Mouse (Mus musculus) limb, embryonic 14.5 days (tissue): Measurements from ENCODE around the gene Rorb. TPM values are rescaled to one million over a fixed set of nuclear protein-coding genes. Genes with fewer than 3 reads are reported as not detected.

Source experiments
- ATAC-seq: fragments of 200-750 bp; cut with Nextera tagmentation; 2 replicates; pipeline ENCODE4 v1.8.0; 2017; ENCODE audit warnings: low read depth, moderate number of reproducible peaks, moderate TSS enrichment; ENCODE audit not compliant: low FRiP score
- DNase-seq: peaks from one replicate; pipeline ENCODE4 v3.0.0-alpha.2; 2015; ENCODE audit warnings: low spot score
- H3K27ac ChIP-seq: fragments of 300-500 bp; sonication (generic); replicated peaks from 2 replicates; pipeline ENCODE4 v1.5.1; 2014; ENCODE audit warnings: low read depth, mild to moderate bottlenecking, low read length, moderate library complexity, mixed read lengths
- H3K27me3 ChIP-seq: fragments of 300-500 bp; sonication (generic); 2 replicates; pipeline ENCODE4 v1.6.1; 2014; ENCODE audit warnings: low read length, mixed read lengths; ENCODE audit not compliant: control insufficient read depth, insufficient read depth
- H3K36me3 ChIP-seq: fragments of 300-500 bp; sonication (generic); 2 replicates; pipeline ENCODE4 v1.6.1; 2014; ENCODE audit warnings: mild to moderate bottlenecking, low read length, moderate library complexity, mixed read lengths; ENCODE audit not compliant: control insufficient read depth, insufficient read depth
- H3K4me1 ChIP-seq: fragments of 300-500 bp; sonication (generic); 2 replicates; pipeline ENCODE4 v1.6.1; 2014; ENCODE audit warnings: antibody characterized with exemption, low read length, mixed read lengths; ENCODE audit not compliant: control insufficient read depth, insufficient read depth
- H3K4me2 ChIP-seq: fragments of 300-500 bp; sonication (generic); replicated peaks from 2 replicates; pipeline ENCODE4 v1.6.1; 2014; ENCODE audit warnings: low read depth, mild to moderate bottlenecking, low read length, moderate library complexity; ENCODE audit not compliant: severe bottlenecking
- H3K4me3 ChIP-seq: fragments of 300-500 bp; sonication (generic); replicated peaks from 2 replicates; pipeline ENCODE4 v1.5.1; 2014; ENCODE audit warnings: low read length
- H3K9ac ChIP-seq: fragments of 300-500 bp; sonication (generic); 2 replicates; pipeline ENCODE4 v1.6.1; 2014; ENCODE audit warnings: mild to moderate bottlenecking, low read depth, low read length, moderate library complexity; ENCODE audit not compliant: severe bottlenecking
- H3K9me3 ChIP-seq: fragments of 300-500 bp; sonication (generic); 2 replicates; pipeline ENCODE4 v1.6.1; 2016; ENCODE audit warnings: low read length; ENCODE audit not compliant: control insufficient read depth
- POLR2A ChIP-seq: fragments of 200-500 bp; IDR thresholded peaks from 2 replicates; pipeline ENCODE4 v1.8.0; 2012; ENCODE audit warnings: inconsistent platforms, mild to moderate bottlenecking, moderate library complexity, borderline replicate concordance; ENCODE audit not compliant: insufficient read depth, insufficient read length; ENCODE audit errors: extremely low read depth
- WGBS: fragments of 180-500 bp; shearing (Covaris S2); extraction: QIAGEN DNeasy Blood & Tissue Kit; methylation state at CpG from one replicate; pipeline ENCODE4 v1.1.7; 2014; 5-methylcytosine and 5-hydroxymethylcytosine counted together
- polyA plus RNA-seq, 2 experiments: library from polyadenylated mRNA; depleted of rRNA in 1 of 2; stranded (reverse) in 1 of 2; unstranded in 1 of 2; fragments of >200 nt; fragmentation: Nextera tagmentation in 1 of 2; extraction: Ambion mirVana in 1 of 2; gene quantifications; 2 replicates each; pipeline versions ENCODE4 v1.2.1 to v1.2.3; 2012 to 2014

Gene Rorb
- polyA plus RNA-seq, 2 experiments: 0.08 to 0.25 TPM

DNA sequence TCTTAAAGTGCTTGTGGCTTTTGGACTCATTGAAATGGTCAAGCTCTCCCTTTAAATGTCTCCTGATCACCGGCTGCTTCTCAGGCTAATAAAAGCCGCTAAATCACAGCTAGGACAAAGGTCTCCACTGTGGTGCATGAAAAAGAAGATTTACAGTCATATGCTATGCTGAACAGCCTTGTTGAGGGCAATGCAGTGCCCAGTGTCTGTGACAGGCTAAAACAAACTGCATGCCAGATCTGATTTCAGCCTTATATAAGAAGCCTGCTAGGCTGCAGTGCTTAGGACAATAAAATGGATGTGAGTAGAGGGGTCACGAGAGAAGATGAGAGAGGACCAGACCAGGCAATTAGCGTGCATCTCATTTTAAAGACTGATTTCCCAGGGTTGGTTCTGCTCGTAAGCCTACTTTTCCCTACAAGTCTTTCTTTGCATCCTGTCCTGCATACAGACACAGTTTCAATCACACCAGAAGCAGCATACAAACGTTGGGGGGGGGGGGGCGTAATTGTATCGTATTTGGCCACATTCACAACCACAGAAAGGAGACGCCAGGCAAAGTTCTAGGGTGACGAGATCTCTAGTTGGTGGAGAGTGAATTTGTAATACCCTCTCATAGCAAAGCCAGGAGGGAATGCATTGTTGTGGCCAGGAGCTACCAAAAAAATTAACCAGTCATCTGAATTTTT lies 52.1 kb downstream of the Rorb start:
- Histone ChIP-seq H3K36me3 (no peaks in the 10 kb centered on the region), H3K4me1 (no peaks in the 10 kb centered on the region), H3K27me3 (no peaks in the 10 kb centered on the region), H3K27ac (no peak overlapping the region), H3K9ac (no peak overlapping the region), H3K9me3 (no peaks in the 10 kb centered on the region), H3K4me3 (no peak overlapping the region), H3K4me2 (no peak overlapping the region)
- 41% methylated on average over 10 of the region's 10 CpGs for WGBS
- no peak for DNase-seq
- no peak for ATAC-seq
- no peak for TF ChIP-seq POLR2A

DNA sequence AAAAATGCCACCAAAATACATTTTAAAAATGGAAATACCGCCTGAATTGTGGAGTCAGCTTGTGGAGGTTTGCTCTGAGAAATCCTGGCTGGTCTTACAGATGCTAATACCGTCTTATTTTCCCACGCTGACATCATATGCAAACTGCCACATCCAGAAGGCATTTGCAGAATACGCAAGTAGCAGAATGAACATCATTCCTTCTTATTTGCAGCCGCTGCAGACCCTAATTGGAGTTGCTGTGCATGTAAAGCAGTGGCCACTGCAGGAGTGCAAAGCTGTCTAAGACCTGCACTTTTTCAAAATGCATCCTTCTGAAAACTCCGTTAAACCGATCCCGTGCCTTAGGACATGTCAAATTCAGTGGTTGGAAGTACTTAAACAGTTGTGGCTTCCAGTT lies 52.8 kb downstream of the Rorb start:
- H3K4me3 ChIP-seq: no peak overlapping the region
- no peak overlapping the region for H3K9ac ChIP-seq
- 78% methylated on average over 8 of the region's 8 CpGs for WGBS
- DNase-seq (no peak), ATAC-seq (no peak)
- no peaks in the 10 kb centered on the region for H3K4me1 ChIP-seq
- no peak for TF ChIP-seq POLR2A
- no peak overlapping the region for H3K4me2 ChIP-seq
- H3K27me3 ChIP-seq: no peaks in the 10 kb centered on the region
- H3K36me3 ChIP-seq: no peaks in the 10 kb centered on the region
- no peak overlapping the region for H3K27ac ChIP-seq
- H3K9me3 ChIP-seq: no peaks in the 10 kb centered on the region

DNA sequence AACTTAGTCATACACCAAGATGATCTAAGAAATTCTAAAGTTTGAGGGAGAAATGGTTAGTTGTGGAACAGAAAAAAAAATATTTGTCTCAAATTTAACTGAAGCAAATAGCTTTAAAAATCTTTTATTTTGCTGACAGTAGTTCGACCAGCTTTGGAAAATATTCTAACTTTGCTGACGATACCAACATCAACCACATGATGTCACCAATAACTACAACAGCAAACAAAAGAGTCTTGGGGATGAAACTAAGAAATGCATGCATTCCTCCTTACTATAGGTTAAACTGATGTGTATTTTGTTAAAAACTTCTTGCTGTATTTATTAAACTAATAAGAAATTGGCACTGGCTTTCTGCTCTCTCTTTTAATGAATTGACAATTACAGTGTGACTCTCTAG lies 67.9 kb downstream of the Rorb start:
- TF ChIP-seq POLR2A: no peak
- no peak overlapping the region for H3K9ac ChIP-seq
- no peaks in the 10 kb centered on the region for H3K36me3 ChIP-seq
- H3K4me2 ChIP-seq: no peak overlapping the region
- no peaks in the 10 kb centered on the region for H3K27me3 ChIP-seq
- H3K4me1 ChIP-seq: no peaks in the 10 kb centered on the region
- no peaks in the 10 kb centered on the region for H3K9me3 ChIP-seq
- 40% methylated on average over 2 of the region's 2 CpGs for WGBS
- peak; percentile 9 for DNase-seq
- no peak overlapping the region for H3K27ac ChIP-seq
- no peak overlapping the region for H3K4me3 ChIP-seq
- no peak for ATAC-seq

DNA sequence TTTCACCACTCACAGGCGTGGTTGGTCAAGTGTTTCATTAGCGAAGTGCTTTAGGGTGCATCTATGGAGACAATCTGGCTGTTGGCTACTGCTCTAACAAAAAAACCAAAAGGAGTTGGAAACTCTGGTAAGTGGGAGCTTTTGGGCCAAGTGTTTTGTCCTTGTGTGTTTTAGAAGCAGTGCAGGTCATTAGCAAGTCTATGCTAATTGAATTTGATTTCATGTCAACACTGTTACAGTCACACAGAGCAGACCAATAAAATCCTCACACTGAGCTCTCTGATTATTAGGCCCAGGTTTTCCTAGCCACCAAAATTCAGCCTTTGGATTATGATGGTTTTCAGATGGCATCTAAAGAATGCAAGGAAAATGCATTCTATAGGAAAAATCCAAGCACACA lies 70.2 kb downstream of the Rorb start:
- DNase-seq (no peak), ATAC-seq (no peak)
- no peaks in the 10 kb centered on the region for H3K27me3 ChIP-seq
- H3K36me3 ChIP-seq: no peaks in the 10 kb centered on the region
- H3K4me2 ChIP-seq: no peak overlapping the region
- H3K4me3 ChIP-seq: no peak overlapping the region
- H3K4me1 ChIP-seq: no peaks in the 10 kb centered on the region
- no peak overlapping the region for H3K27ac ChIP-seq
- H3K9me3 ChIP-seq: no peaks in the 10 kb centered on the region
- no peak overlapping the region for H3K9ac ChIP-seq
- WGBS: 13% methylated on average over 2 of the region's 2 CpGs
- TF ChIP-seq POLR2A: no peak

DNA sequence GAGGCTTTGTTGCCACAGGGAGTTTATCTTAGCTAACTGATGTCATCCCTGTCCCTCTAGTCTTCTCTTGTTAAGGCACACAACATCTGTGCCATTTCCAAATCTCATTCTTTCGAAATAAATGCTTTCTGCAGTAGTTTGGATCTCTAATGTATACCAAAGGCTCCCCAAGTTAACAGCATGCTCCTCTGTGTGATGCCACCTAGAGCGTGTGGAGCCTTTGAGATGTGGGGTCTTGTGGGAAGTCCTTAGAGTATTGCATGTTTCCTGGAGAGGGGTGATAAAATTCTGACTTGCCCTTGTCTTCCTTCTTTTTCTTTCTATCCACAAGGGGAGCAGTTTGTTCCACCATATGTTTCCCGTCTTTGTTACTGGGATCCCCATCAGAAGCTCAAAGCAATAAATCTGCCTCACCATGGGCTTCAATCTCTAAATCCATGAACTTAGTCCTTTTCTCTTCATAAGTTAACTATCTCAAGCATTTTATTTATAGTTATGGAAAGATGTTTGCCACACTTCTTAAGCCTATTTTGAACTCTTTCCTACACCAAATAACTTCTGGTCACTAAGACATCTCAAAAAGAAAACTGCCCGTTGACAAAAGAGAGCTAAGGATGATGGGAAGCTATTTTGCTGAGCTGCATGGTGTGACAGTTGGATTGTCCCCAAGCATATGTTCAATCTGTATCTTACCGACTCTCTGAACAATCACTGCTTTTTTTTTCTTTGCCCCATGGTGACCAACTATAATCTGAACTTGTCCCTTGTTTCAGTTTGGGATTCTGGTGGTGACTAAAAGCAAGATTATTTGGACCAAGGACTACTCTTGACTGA lies 76.3 kb downstream of the Rorb start:
- Histone ChIP-seq H3K27me3 (no peaks in the 10 kb centered on the region), H3K4me1 (no peaks in the 10 kb centered on the region), H3K4me3 (no peak overlapping the region), H3K4me2 (no peak overlapping the region), H3K9me3 (no peaks in the 10 kb centered on the region), H3K36me3 (no peaks in the 10 kb centered on the region), H3K27ac (no peak overlapping the region), H3K9ac (no peak overlapping the region)
- 79% methylated on average over 5 of the region's 5 CpGs for WGBS
- TF ChIP-seq POLR2A: no peak
- DNase-seq: no peak
- no peak for ATAC-seq
